15 mouse cellular contexts compared by ENCODE assay signal in the genomic region with DNA sequence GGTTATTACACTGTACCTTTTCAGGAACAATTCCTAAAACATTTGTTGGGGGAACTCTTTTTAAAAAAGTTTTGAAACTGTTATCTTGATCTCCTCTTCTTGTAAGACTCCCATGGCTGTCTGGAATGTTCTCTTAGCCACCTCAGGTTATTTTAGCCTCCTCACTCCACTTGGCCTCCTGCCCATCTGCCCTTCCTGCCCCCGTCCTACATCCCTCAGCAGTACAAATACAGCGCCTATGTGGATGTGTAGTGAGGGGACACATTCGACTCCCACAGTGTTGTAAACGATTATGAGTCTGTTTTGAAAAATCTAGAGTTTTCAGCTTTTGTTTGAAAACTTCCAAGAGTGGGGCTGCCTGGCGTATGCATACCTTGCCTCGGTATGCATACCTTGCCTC. TPM values are rescaled to one million over a fixed set of nuclear protein-coding genes. Genes with fewer than 3 reads are reported as not detected.
A peak's percentile ranks its signal among the peaks of the same experiment; 100 is the strongest.
DNase-seq lines count a peak whose midpoint lies in the region; ATAC-seq lines count a peak whose summit lies in the region.
"Had no signal": no experiment of that assay in that cellular context is flagged by ENCODE, and none has a peak within 500 bp of the region (broad histone marks: within the 10 kb centered on the region; RNA-seq: fewer than 3 reads in every experiment).

No protein-coding gene starts in this region.

- 67% methylated on average over 6 of the region's 6 CpGs for WGBS in heart, embryonic 12.5 days
- WGBS in kidney, embryonic 15.5 days = 65% methylated on average over 6 of the region's 6 CpGs

- no peak overlapping the region for H3K4me2 ChIP-seq in heart, embryonic 12.5 days
- no peak overlapping the region for H3K4me2 ChIP-seq in kidney, embryonic 15.5 days
- H3K4me2 ChIP-seq: heart, embryonic 13.5 days; limb, embryonic 13.5 days; lung, embryonic 15.5 days had no signal

- H3K27me3 ChIP-seq in heart, embryonic 12.5 days (replicated peaks) = no peaks in the 10 kb centered on the region
- H3K27me3 ChIP-seq in kidney, embryonic 15.5 days = no peaks in the 10 kb centered on the region
- H3K27me3 ChIP-seq: CH12.LX; heart, embryonic 13.5 days; limb, embryonic 13.5 days; lung, embryonic 15.5 days had no signal

- no peaks in the 10 kb centered on the region for H3K9me3 ChIP-seq in heart, embryonic 12.5 days (replicated peaks)
- no peaks in the 10 kb centered on the region for H3K9me3 ChIP-seq in kidney, embryonic 15.5 days (replicated peaks)
- H3K9me3 ChIP-seq: embryonic facial prominence, embryonic 10.5 days; heart, embryonic 13.5 days; limb, embryonic 13.5 days; lung, embryonic 15.5 days had no signal

- H3K4me3 ChIP-seq in heart, embryonic 12.5 days = no peak overlapping the region
- no peak overlapping the region for H3K4me3 ChIP-seq in kidney, embryonic 15.5 days (replicated peaks)
- H3K4me3 ChIP-seq: embryonic facial prominence, embryonic 10.5 days; heart, embryonic 13.5 days; limb, embryonic 13.5 days; lung, embryonic 15.5 days had no signal

- H3K36me3 ChIP-seq in heart, embryonic 12.5 days = peaks cover 8% of the 10 kb centered on the region
- H3K36me3 ChIP-seq in kidney, embryonic 15.5 days = no peaks in the 10 kb centered on the region; the same call in 1 of the 2 replicates
- H3K36me3 ChIP-seq: embryonic facial prominence, embryonic 10.5 days; lung, embryonic 15.5 days had no signal

- ATAC-seq in heart, embryonic 12.5 days (ENCODE audit: insufficient number of reproducible peaks, low FRiP score) = no peak
- ATAC-seq in kidney, embryonic 15.5 days (replicated peaks; ENCODE audit: low FRiP score) = no peak
- ATAC-seq: inflammation-experienced regulatory T-cells, adult 6 months had no signal

- H3K27ac ChIP-seq in heart, embryonic 12.5 days (ENCODE audit: poor library complexity, severe bottlenecking) = no peak overlapping the region
- H3K27ac ChIP-seq in kidney, embryonic 15.5 days = no peak overlapping the region
- H3K27ac ChIP-seq: embryonic facial prominence, embryonic 10.5 days; heart, embryonic 13.5 days; limb, embryonic 13.5 days had no signal

- DNase-seq in heart, adult 11 months = peak; percentile 95
- peak; percentile 43 for DNase-seq in kidney, postnatal 14 days
- peak; percentile 16 for DNase-seq in right cerebral cortex, postnatal 4 days
- no peak for DNase-seq in right cerebral cortex, postnatal 36 days (ENCODE audit: low spot score in 2 of 2)
- DNase-seq in testis, postnatal 10 days (ENCODE audit: low spot score) = no peak
- DNase-seq: cerebellum, adult 8-10 months; spleen, adult 18-20 months had no signal

- no peak overlapping the region for H3K9ac ChIP-seq in heart, embryonic 12.5 days
- H3K9ac ChIP-seq in kidney, embryonic 15.5 days = no peak overlapping the region
- H3K9ac ChIP-seq: heart, embryonic 13.5 days; limb, embryonic 13.5 days; lung, embryonic 15.5 days had no signal

- peaks cover 6% of the 10 kb centered on the region for H3K4me1 ChIP-seq in heart, embryonic 12.5 days (replicated peaks)
- H3K4me1 ChIP-seq in kidney, embryonic 15.5 days = peaks cover 8% of the 10 kb centered on the region

RNA-seq across cellular contexts. Expression of gene Fam13c, which starts 43.5 kb away (rescaled TPM):
- 10.0 TPM in 2 replicates for polyA plus RNA-seq in heart, embryonic 12.5 days (2016; fragmentation: Nextera tagmentation; extraction: Ambion mirVana)
- 6.2 and 6.9 TPM in 2 replicates for polyA plus RNA-seq in kidney, embryonic 15.5 days (2015; fragmentation: Nextera tagmentation; extraction: Ambion mirVana)
- polyA plus RNA-seq: inflammation-experienced regulatory T-cells, adult 6 months had no signal

Comparison
In these comparisons a context has a peak if more than half of its experiments do, and no peak if none do; other contexts are left out.
1. DNase-seq: peak in heart, adult 11 months (single experiment), kidney, postnatal 14 days (single experiment) and right cerebral cortex, postnatal 4 days (single experiment); none in right cerebral cortex, postnatal 36 days (0 of 2) and testis, postnatal 10 days (single experiment).